Mouse (Mus musculus) hindbrain, embryonic 16.5 days (tissue): ENCODE data around the gene Arl15. TPM values are rescaled to one million over a fixed set of nuclear protein-coding genes. Genes with fewer than 3 reads are reported as not detected.

Experiments
- ATAC-seq: fragments of 200-750 bp; cut with Nextera tagmentation; 2 replicates; pipeline ENCODE4 v1.8.0; 2017; ENCODE audit warnings: moderate TSS enrichment, moderate library complexity
- H3K27ac ChIP-seq: fragments of 300-500 bp; sonication (generic); 2 replicates; pipeline ENCODE4 v1.5.1; 2014; ENCODE audit warnings: low read depth, mild to moderate bottlenecking, control low read depth, low read length, moderate library complexity
- H3K27me3 ChIP-seq: fragments of 300-500 bp; sonication (generic); replicated peaks from 2 replicates; pipeline ENCODE4 v1.6.1; 2014; ENCODE audit warnings: low read length; ENCODE audit not compliant: control insufficient read depth, insufficient read depth
- H3K36me3 ChIP-seq: fragments of 300-500 bp; sonication (generic); 2 replicates; pipeline ENCODE4 v1.6.1; 2014; ENCODE audit warnings: mild to moderate bottlenecking, low read length, moderate library complexity, mixed read lengths; ENCODE audit not compliant: control insufficient read depth, insufficient read depth
- H3K4me1 ChIP-seq: fragments of 300-500 bp; sonication (generic); 2 replicates; pipeline ENCODE4 v1.6.1; 2014; ENCODE audit warnings: low read depth, low read length; ENCODE audit not compliant: control insufficient read depth, insufficient read depth
- H3K4me2 ChIP-seq: fragments of 300-500 bp; sonication (generic); 2 replicates; pipeline ENCODE4 v1.6.1; 2014; ENCODE audit warnings: mild to moderate bottlenecking, low read length, control low read depth, moderate library complexity
- H3K4me3 ChIP-seq: fragments of 300-500 bp; sonication (generic); 2 replicates; pipeline ENCODE4 v1.5.1; 2014; ENCODE audit warnings: mild to moderate bottlenecking, low read length, control low read depth, moderate library complexity
- H3K9ac ChIP-seq: fragments of 300-500 bp; sonication (generic); 2 replicates; pipeline ENCODE4 v1.6.1; 2014; ENCODE audit warnings: low read depth, mild to moderate bottlenecking, control low read depth, low read length, moderate library complexity
- H3K9me3 ChIP-seq: fragments of 300-500 bp; sonication (generic); 2 replicates; pipeline ENCODE4 v1.6.1; 2014; ENCODE audit warnings: mild to moderate bottlenecking, low read length, moderate library complexity; ENCODE audit not compliant: control insufficient read depth
- WGBS: fragments of 180-500 bp; shearing (Covaris S2); extraction: QIAGEN DNeasy Blood & Tissue Kit; methylation state at CpG from one replicate; pipeline ENCODE4 v1.1.7; 2014; 5-methylcytosine and 5-hydroxymethylcytosine counted together
- polyA plus RNA-seq: library from polyadenylated mRNA; unstranded; fragments of >200 nt; fragmentation: Nextera tagmentation; extraction: Ambion mirVana; gene quantifications from 2 replicates; pipeline ENCODE4 v1.2.1, GENCODE M21; 2015

The Arl15 gene
- polyA plus RNA-seq, 1 experiment from 2014 or later = 21.5 TPM

DNA sequence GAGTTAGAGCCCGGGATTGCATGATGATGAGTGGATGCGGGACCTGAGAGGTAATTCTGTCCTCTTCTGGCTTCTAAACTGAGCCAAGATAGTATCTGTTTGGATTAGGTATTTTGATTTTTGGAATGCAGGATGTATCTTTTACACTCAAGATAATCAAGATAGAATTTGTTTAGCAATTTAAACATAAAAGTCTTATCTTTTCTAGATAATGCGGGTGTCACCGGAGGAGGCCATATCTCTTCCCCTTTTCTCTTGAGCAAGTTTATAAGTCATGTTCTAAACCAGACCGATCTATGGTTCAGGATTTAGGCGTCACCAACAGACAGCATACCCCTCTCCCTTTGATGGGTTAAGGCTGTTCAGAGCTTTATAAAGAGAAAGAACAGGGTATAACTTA lies 3.1 kb downstream of the Arl15 start:
- H3K27me3 ChIP-seq = no peaks in the 10 kb centered on the region
- 93% methylated on average over 6 of the region's 6 CpGs for WGBS
- H3K9ac ChIP-seq = no peak overlapping the region
- peaks cover 9% of the 10 kb centered on the region for H3K4me1 ChIP-seq
- no peak for ATAC-seq
- H3K4me2 ChIP-seq = no peak overlapping the region
- no peak overlapping the region for H3K27ac ChIP-seq
- H3K9me3 ChIP-seq = no peaks in the 10 kb centered on the region
- H3K36me3 ChIP-seq = no peaks in the 10 kb centered on the region
- no peak overlapping the region for H3K4me3 ChIP-seq

GRCm38 (mm10) chr13:113799361-113799760 lies 5.1 kb downstream of the Arl15 start:
- Histone ChIP-seq H3K36me3 (no peaks in the 10 kb centered on the region), H3K9me3 (no peaks in the 10 kb centered on the region), H3K27me3 (no peaks in the 10 kb centered on the region), H3K4me3 (no peak overlapping the region), H3K9ac (no peak overlapping the region), H3K4me2 (no peak overlapping the region), H3K4me1 (peaks cover 9% of the 10 kb centered on the region), H3K27ac (no peak overlapping the region)
- 82% methylated on average over 4 of the region's 4 CpGs for WGBS
- no peak for ATAC-seq

- no peak overlapping the region for H3K9ac ChIP-seq
- 93% methylated on average over 4 of the region's 4 CpGs for WGBS
- H3K9me3 ChIP-seq = no peaks in the 10 kb centered on the region
- no peak for ATAC-seq
- H3K4me2 ChIP-seq = no peak overlapping the region
- no peaks in the 10 kb centered on the region for H3K36me3 ChIP-seq
- no peak overlapping the region for H3K27ac ChIP-seq
- no peak overlapping the region for H3K4me3 ChIP-seq
- peaks cover 9% of the 10 kb centered on the region for H3K4me1 ChIP-seq
- H3K27me3 ChIP-seq = no peaks in the 10 kb centered on the region
Observed at GRCm38 (mm10) chr13:113800246-113800645, 5.9 kb downstream of the Arl15 start.

DNA sequence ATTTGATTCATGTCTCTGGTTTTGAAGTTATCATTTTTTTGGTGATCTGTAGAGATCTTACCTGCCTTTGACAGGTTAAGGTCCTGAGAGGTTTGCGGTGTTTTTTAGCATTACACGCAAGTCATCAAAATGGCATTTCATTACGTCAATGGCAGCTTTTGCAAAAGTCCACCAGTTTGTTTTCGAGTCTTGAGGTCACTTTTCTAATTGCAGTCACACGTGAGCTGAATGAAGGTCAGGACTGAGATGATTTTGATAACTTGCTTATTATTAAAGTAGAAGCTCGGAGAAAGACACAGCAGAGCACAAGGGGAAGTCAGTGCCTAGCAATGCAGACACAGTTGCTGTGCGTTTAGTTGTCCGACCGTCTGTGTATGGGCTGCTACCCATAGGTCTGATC lies 8.3 kb downstream of the Arl15 start:
- no peak overlapping the region for H3K4me2 ChIP-seq
- no peak overlapping the region for H3K27ac ChIP-seq
- H3K36me3 ChIP-seq = no peaks in the 10 kb centered on the region
- no peaks in the 10 kb centered on the region for H3K4me1 ChIP-seq
- H3K27me3 ChIP-seq = no peaks in the 10 kb centered on the region
- H3K9ac ChIP-seq = no peak overlapping the region
- H3K4me3 ChIP-seq = no peak overlapping the region
- no peak for ATAC-seq
- WGBS = 91% methylated on average over 9 of the region's 9 CpGs
- H3K9me3 ChIP-seq = no peaks in the 10 kb centered on the region

- Histone ChIP-seq H3K27ac (no peak overlapping the region), H3K4me2 (no peak overlapping the region), H3K9me3 (no peaks in the 10 kb centered on the region), H3K9ac (no peak overlapping the region), H3K4me1 (peaks cover 4% of the 10 kb centered on the region), H3K27me3 (no peaks in the 10 kb centered on the region), H3K36me3 (no peaks in the 10 kb centered on the region), H3K4me3 (no peak overlapping the region)
- WGBS = 98% methylated on average over 2 of the region's 2 CpGs
- ATAC-seq = no peak
Observed at GRCm38 (mm10) chr13:113811141-113811540, 16.8 kb downstream of the Arl15 start.

- H3K27ac ChIP-seq = no peak overlapping the region
- no peaks in the 10 kb centered on the region for H3K9me3 ChIP-seq
- H3K9ac ChIP-seq = no peak overlapping the region
- H3K4me2 ChIP-seq = no peak overlapping the region
- H3K4me1 ChIP-seq = peaks cover 4% of the 10 kb centered on the region
- no peak overlapping the region for H3K4me3 ChIP-seq
- no peaks in the 10 kb centered on the region for H3K36me3 ChIP-seq
- ATAC-seq = no peak
- WGBS = 63% methylated on average over 9 of the region's 9 CpGs
- no peaks in the 10 kb centered on the region for H3K27me3 ChIP-seq
Observed at GRCm38 (mm10) chr13:113811910-113812592, 17.7 kb downstream of the Arl15 start.

DNA sequence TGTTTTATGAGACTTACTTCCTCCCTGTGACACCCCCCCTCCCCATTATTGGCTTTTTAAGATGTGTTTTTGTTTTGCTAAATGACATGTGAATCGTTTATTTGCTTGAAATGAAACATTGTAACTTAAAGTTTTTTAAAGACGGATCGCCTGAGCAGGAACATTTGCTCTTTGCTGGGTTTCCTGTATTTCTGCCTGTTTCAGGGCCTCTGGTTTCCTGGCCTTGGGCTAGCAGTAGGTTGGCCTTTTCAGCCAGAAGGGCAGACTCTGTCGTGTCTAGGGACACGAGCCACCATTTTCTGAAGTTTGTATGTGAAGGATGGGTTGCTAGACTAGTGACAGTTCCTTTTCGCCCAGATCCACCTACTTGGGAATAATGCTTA lies 18.3 kb downstream of the Arl15 start:
- Histone ChIP-seq H3K4me2 (no peak overlapping the region), H3K36me3 (no peaks in the 10 kb centered on the region), H3K9me3 (no peaks in the 10 kb centered on the region), H3K27me3 (no peaks in the 10 kb centered on the region), H3K4me1 (peaks cover 4% of the 10 kb centered on the region), H3K9ac (no peak overlapping the region), H3K27ac (no peak overlapping the region), H3K4me3 (no peak overlapping the region)
- WGBS = 78% methylated on average over 6 of the region's 6 CpGs
- ATAC-seq = no peak

GRCm38 (mm10) chr13:113814121-113814520 lies 19.8 kb downstream of the Arl15 start:
- Histone ChIP-seq H3K4me2 (no peak overlapping the region), H3K27ac (no peak overlapping the region), H3K9me3 (no peaks in the 10 kb centered on the region), H3K4me1 (peaks cover 4% of the 10 kb centered on the region), H3K27me3 (no peaks in the 10 kb centered on the region), H3K9ac (no peak overlapping the region), H3K4me3 (no peak overlapping the region), H3K36me3 (no peaks in the 10 kb centered on the region)
- no peak for ATAC-seq
- WGBS = 70% methylated on average over 8 of the region's 8 CpGs

GRCm38 (mm10) chr13:113815697-113816420 lies 21.6 kb downstream of the Arl15 start:
- Histone ChIP-seq H3K4me2 (no peak overlapping the region), H3K36me3 (no peaks in the 10 kb centered on the region), H3K9me3 (no peaks in the 10 kb centered on the region), H3K4me1 (peaks cover 4% of the 10 kb centered on the region), H3K27ac (no peak overlapping the region), H3K4me3 (no peak overlapping the region), H3K9ac (no peak overlapping the region), H3K27me3 (no peaks in the 10 kb centered on the region)
- ATAC-seq = no peak
- WGBS = 33% methylated on average over 15 of the region's 15 CpGs
